Mouse (Mus musculus) Patski (cell line): Measurements from ENCODE around the gene Calb2. TPM values are rescaled to one million over a fixed set of nuclear protein-coding genes. Genes with fewer than 3 reads are reported as not detected.

Source experiments
- ATAC-seq: fragments of 100-300 bp; one replicate; pipeline ENCODE4 v1.8.0; 2021
- CTCF ChIA-PET: fragments of 350-600 bp; sonication (Branson Sonifier 250); formaldehyde crosslinking; loops from one replicate; lab custom pipeline; 2022; ENCODE audit warnings: inconsistent platforms; lab: Charles Lee
- POLR2A ChIA-PET: fragments of 350-600 bp; sonication (Branson Sonifier 250); formaldehyde crosslinking; loops from one replicate; lab custom pipeline; 2022; ENCODE audit warnings: antibody characterized with exemption, inconsistent platforms; lab: Charles Lee
- DNase-seq: peaks from one replicate; pipeline ENCODE4 v3.0.0-alpha.2; 2011; ENCODE audit warnings: low read depth, low spot score
- H3K27me3 ChIP-seq: fragments of 371-371 bp; one replicate; pipeline ENCODE4 v1.5.1; 2021
- CTCF ChIP-seq: fragments of 100-300 bp; IDR thresholded peaks from one replicate; pipeline ENCODE4 v1.5.1; 2021
- in situ Hi-C: fragments of 300-500 bp; cut with MboI; formaldehyde crosslinking; loops from 3 replicates; pipeline ENCODE4 v1.11.1; 2018; ENCODE audit warnings: low pct_unique_long_range_greater_than_20kb, mixed read lengths
- polyA plus RNA-seq: library from polyadenylated mRNA; unstranded; gene quantifications from one replicate; pipeline ENCODE4 v1.2.3, GENCODE M21; 2021

The Calb2 gene
- polyA plus RNA-seq, 1 experiment from 2014 or later = not detected

GRCm38 (mm10) chr8:110182735-110183367, 14.8 kb upstream of the Calb2 start:
- H3K27me3 ChIP-seq = peaks cover 22% of the 10 kb centered on the region
- TF ChIP-seq CTCF = no peak
- in situ Hi-C loops = no loop called here
- ATAC-seq (no peak), DNase-seq (no peak)
- POLR2A ChIA-PET = no interaction called here
- CTCF ChIA-PET = no interaction called here

- ATAC-seq (no peak), DNase-seq (no peak)
- in situ Hi-C loops = no loop called here
- POLR2A ChIA-PET = no interaction called here
- CTCF ChIA-PET = no interaction called here
- H3K27me3 ChIP-seq = peaks cover 12% of the 10 kb centered on the region
- TF ChIP-seq CTCF = no peak
These were observed 9.5 kb upstream of the Calb2 start for GRCm38 (mm10) chr8:110177359-110178155.

- CTCF ChIA-PET = no interaction called here
These were observed 6.8 kb upstream of the Calb2 start for GRCm38 (mm10) chr8:110174826-110175225.

GRCm38 (mm10) chr8:110172161-110172560, 4.2 kb upstream of the Calb2 start:
- H3K27me3 ChIP-seq = peaks cover 30% of the 10 kb centered on the region
- ATAC-seq = no peak
- POLR2A ChIA-PET = no interaction called here
- DNase-seq = no peak
- CTCF ChIA-PET = no interaction called here
- no peak for TF ChIP-seq CTCF
- in situ Hi-C loops = no loop called here

More at GRCm38 (mm10) chr8:110174826-110175225, 6.8 kb upstream of the Calb2 start:
- peaks cover 12% of the 10 kb centered on the region for H3K27me3 ChIP-seq
- DNase-seq (no peak), ATAC-seq (no peak)
- in situ Hi-C loops = no loop called here
- POLR2A ChIA-PET = no interaction called here
- TF ChIP-seq CTCF = no peak

- ChIA-PET CTCF (no interaction called here), POLR2A (no interaction called here)
- peaks cover 52% of the 10 kb centered on the region for H3K27me3 ChIP-seq
- DNase-seq = no peak
- in situ Hi-C loops = no loop called here
- no peak for TF ChIP-seq CTCF
- no peak for ATAC-seq
These were observed 1.7 kb downstream of the Calb2 start for GRCm38 (mm10) chr8:110166270-110166669.

- peaks cover 36% of the 10 kb centered on the region for H3K27me3 ChIP-seq
- ChIA-PET POLR2A (no interaction called here), CTCF (no interaction called here)
- no peak for DNase-seq
- TF ChIP-seq CTCF = no peak
- in situ Hi-C loops = no loop called here
- no peak for ATAC-seq
These were observed 6.0 kb downstream of the Calb2 start for GRCm38 (mm10) chr8:110162007-110162406.

- in situ Hi-C loops = loop anchor here (5.0 kb wide), 1 partner anchor 329 kb away; no protein-coding TSS in a partner anchor
- no peak for ATAC-seq
- ChIA-PET CTCF (no interaction called here), POLR2A (no interaction called here)
- TF ChIP-seq CTCF = no peak
- DNase-seq = no peak
- H3K27me3 ChIP-seq = peaks cover 32% of the 10 kb centered on the region
These were observed 15.1 kb downstream of the Calb2 start for GRCm38 (mm10) chr8:110152951-110153350.

- in situ Hi-C loops = loop anchor here (10.0 kb wide), 1 partner anchor 459 kb away; no protein-coding TSS in a partner anchor
- DNase-seq (no peak), ATAC-seq (peak; percentile 75)
- CTCF ChIA-PET = interaction anchor here (1.7 to 1.9 kb wide), 2 partner anchors 8 to 333 kb away, joined by 4 to 6 read pairs; no protein-coding TSS in a partner anchor
- H3K27me3 ChIP-seq = peaks cover 31% of the 10 kb centered on the region
- TF ChIP-seq CTCF = peak; percentile 87
- POLR2A ChIA-PET = no interaction called here
These were observed 22.5 kb downstream of the Calb2 start for GRCm38 (mm10) chr8:110145538-110145937.

GRCm38 (mm10) chr8:110140770-110141169, 27.2 kb downstream of the Calb2 start:
- no peak for TF ChIP-seq CTCF
- in situ Hi-C loops = loop anchor here (10.0 kb wide), 1 partner anchor 464 kb away; no protein-coding TSS in a partner anchor
- POLR2A ChIA-PET = no interaction called here
- ATAC-seq (no peak), DNase-seq (no peak)
- CTCF ChIA-PET = interaction anchor here (1.4 kb wide), 1 partner anchor 10 kb away, joined by 4 read pairs; no protein-coding TSS in a partner anchor
- H3K27me3 ChIP-seq = peaks cover 23% of the 10 kb centered on the region

- peaks cover 20% of the 10 kb centered on the region for H3K27me3 ChIP-seq
- POLR2A ChIA-PET = no interaction called here
- DNase-seq (no peak), ATAC-seq (no peak)
- CTCF ChIA-PET = interaction anchor here (1.4 kb wide), 1 partner anchor 9 kb away, joined by 4 read pairs; no protein-coding TSS in a partner anchor
- no peak for TF ChIP-seq CTCF
- in situ Hi-C loops = loop anchor here (10.0 kb wide), 1 partner anchor 465 kb away; no protein-coding TSS in a partner anchor
These were observed 27.9 kb downstream of the Calb2 start for GRCm38 (mm10) chr8:110140156-110140555.

- POLR2A ChIA-PET = no interaction called here
- DNase-seq = no peak
These were observed 32.5 kb downstream of the Calb2 start for GRCm38 (mm10) chr8:110135515-110135914.

More at GRCm38 (mm10) chr8:110135515-110135914, 32.5 kb downstream of the Calb2 start:
- in situ Hi-C loops = no loop called here
- TF ChIP-seq CTCF = no peak
- H3K27me3 ChIP-seq = peaks cover 14% of the 10 kb centered on the region
- CTCF ChIA-PET = no interaction called here
- ATAC-seq = no peak
